Mouse (Mus musculus): ENCODE results near the gene Itih1.

Itih1 gene

DNA sequence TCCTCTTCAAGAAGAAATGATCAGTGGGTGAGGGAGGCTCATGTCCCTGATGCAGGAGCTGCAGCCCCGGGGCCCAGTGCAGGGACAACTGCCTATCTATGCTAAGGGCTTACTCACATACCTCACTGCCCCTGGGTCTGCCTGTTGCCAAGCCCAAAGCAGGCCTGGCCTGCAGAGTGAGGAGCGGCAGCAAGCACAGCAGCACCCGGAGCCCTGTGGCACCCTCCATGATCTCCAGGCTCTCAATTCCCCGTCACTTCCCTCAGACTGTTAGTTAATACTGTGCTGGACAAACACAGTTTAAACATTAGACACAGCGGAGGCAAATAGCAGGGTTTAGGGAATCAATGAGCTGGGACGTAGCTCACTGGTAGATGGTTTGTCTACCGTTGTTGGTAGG, at the start of gene Itih1:
Gene Itih1 (minus strand): TSS at position 252 of the 400 bp plus-strand sequence.
- DNase-seq, result no peak

DNA sequence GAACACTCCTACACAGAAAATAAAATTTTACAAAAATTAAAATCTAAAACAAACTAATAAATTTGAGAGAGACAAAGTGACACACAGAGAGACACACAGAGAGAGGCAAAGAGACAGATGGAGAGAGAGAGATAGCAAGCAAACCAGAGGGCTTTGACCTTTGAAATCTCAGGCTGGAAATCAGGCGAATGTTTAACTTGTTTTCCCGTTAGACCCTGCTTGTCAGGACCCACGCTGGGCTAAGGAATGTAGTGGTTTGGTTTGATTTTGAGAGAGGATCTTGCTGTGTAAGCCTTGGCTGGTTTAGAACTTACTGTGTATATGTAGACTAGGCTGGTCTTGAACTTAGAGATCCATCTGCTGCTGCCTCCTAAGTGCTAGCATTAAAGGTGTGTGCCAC, 33.1 kb upstream of the Itih1 start:
- DNase-seq, result no peak

DNA sequence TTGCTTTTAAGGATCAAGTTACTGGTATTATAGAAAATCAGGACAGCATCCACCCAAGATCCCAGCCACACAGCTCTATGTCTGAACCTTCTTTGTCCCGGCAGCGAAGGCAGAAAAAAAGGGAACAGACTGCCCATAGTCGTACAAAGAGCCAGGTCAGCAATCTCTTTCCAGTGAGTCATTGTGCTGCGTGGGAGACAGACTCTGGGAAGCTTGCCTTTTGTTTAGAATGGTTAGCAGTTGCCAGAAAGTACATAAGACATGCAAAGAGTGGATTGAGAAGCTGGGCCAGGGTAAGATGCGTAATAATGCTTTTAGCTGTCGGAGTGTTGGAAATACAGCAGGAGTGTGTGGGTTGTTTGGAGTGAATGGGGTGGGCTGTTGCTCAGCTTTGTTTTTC, 31.1 kb upstream of the Itih1 start:
- no peak for DNase-seq

DNA sequence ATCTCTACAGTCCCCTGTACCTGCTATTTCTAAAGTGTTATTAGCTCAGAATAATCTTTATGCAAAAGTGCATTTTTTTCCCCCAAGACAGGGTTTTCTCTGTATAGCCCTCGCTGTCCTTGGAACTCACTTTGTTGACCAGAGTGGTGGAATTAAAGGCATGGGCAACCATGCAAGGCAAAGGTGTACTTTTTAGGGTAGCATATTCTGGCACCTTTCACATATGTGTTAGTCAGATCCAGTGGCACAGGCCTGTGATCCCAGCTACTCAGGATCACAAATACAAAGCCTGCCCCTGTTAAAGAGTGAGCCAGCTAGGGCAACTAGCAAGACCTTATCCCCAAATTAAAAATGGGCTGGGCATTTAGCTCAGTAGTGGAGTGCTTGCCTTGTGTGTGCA, 17.3 kb upstream of the Itih1 start:
- DNase-seq, result no peak

GRCm38 (mm10) chr14:30959031-30959430, 15.9 kb upstream of the Itih1 start:
- no peak for DNase-seq

DNA sequence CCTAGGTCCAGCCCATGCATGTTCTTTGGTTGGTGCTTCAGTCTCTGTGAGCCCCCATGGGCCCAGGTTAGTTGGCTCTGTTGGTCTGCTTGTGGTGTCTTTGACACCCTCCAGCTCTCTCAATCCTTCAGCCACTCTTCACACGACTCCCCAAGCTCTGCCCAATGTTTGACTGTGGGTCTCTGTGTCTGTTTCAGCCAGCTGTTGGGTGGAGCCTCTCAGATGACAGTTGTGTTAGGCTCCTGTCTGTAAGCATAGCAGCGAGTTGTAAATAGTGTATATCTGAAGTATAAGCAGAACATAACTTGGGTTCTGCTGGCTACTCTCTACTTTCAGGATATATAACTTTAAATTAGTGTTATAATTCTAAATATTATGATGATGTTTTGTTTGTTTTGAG, 15.4 kb upstream of the Itih1 start:
- DNase-seq, result no peak

- peak; percentile 96 for DNase-seq
Measured at GRCm38 (mm10) chr14:30951154-30951825, 8.2 kb upstream of the Itih1 start, which contains the start of gene Nek4. Nek4 (plus strand) TSS chr14:30951377.

- DNase-seq, result no peak
Measured at GRCm38 (mm10) chr14:30949986-30950385, 6.9 kb upstream of the Itih1 start.

DNA sequence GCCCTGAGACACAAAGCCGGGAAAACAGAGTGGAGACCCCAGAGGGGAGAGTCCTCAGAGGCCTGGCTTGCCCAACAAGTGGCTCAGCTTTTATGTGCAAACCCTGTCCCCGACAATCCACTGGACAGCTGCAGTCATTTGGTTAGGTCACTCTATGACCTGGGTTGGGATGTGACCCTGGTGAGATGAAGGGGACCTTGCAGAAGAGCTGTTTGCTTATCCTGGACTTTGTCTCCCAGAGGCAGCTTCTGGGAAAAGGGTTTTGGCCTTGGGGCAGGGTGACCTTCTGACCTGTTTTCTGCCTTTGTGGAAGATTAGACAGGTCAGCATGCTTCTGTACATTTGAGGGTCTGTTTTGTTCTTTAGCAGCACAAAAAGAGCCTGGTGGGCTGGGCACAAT, 1.7 kb upstream of the Itih1 start:
- no peak for DNase-seq

- no peak for DNase-seq
Measured at GRCm38 (mm10) chr14:30943860-30944674, 978 bp upstream of the Itih1 start.

DNA sequence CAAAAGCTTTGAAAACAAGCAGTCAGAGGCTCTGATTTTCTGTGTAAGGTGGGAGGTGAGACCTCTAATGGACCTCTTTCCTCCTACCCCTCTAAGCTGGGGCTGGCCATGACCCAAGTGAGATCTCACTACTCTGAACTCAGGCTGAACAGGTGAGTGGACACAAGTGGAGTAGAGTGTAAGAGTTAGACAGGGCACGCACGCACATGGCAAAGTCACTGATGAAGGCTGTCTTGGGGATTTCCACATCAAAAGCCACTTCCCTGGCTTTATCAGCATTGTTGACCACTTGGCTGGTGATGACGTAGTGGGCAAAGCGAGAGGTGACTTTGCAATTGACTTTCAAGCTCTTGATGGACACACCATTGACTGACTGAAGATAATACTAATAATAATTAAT, 835 bp downstream of the Itih1 start:
- no peak for DNase-seq

DNA sequence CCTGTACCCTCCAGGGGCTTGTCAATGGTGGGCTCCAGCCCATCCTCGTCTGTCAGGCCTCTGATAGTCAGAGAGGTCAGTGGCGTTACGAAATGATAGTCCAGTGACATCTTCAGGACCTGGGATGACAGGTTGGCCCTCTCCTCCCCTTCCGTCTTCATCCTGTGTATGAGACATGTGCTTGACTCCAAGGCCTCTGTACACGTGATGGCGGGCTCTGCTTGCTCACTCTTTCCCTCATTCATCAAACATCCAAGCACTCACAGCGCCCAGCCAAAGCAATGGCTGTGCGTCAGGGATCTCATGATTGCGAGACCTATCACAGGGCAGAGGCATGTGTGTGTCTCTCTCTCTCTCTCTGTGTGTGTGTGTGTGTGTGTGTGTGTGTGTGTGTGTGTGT, 9.7 kb downstream of the Itih1 start:
- no peak for DNase-seq

- DNase-seq, result no peak
Measured at GRCm38 (mm10) chr14:30930386-30930785, 12.7 kb downstream of the Itih1 start.

GRCm38 (mm10) chr14:30925492-30925891, 17.6 kb downstream of the Itih1 start:
- no peak for DNase-seq

GRCm38 (mm10) chr14:30923375-30924105, 19.5 kb downstream of the Itih1 start, which contains the start of gene Itih3:
Itih3 (minus strand) TSS chr14:30923760.
- DNase-seq, result peak; percentile 5

GRCm38 (mm10) chr14:30922053-30922670, 20.9 kb downstream of the Itih1 start:
- DNase-seq, result no peak

- DNase-seq, result no peak
Measured at GRCm38 (mm10) chr14:30916516-30916915, 26.6 kb downstream of the Itih1 start.

DNA sequence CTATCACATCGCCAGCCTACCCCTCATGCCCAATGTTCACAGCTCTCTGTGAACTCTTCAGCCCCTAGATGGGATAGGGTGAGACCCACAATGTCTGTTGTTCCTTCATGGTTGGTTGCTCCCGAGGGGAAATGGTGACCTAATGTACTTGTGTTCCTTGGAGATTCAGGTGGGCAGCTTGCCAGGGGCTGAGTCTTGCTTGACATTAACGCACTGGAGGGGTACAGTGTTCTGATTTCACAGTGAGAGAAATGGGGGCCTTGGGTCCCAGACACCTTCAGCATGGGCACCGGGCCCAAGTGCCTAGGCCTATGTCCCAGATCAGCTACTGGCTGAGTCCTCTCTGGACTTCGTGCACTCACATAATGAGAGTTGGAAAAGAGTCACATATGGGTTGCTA, 29.7 kb downstream of the Itih1 start:
- no peak for DNase-seq

DNA sequence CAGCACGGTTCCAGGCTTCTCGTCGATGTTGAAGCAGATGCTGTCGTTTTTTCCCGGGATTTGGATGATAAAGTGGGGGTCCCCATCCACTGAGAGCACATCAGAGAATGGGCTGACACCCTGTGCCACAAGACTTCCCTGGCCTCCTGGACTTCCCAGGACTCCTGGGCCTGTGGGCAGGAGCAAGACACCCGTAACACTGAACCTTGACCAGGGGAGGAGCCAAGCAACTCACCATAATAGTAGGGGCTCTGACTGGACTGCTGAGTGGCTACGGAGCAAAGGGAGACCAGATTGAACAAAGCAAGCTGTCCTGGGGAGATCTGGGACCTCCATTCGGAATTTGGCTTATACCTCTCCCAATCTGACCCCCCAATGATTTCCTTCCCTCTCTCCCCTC, 30.4 kb downstream of the Itih1 start:
- no peak for DNase-seq

GRCm38 (mm10) chr14:30911141-30911540, 31.9 kb downstream of the Itih1 start:
- DNase-seq, result no peak

DNA sequence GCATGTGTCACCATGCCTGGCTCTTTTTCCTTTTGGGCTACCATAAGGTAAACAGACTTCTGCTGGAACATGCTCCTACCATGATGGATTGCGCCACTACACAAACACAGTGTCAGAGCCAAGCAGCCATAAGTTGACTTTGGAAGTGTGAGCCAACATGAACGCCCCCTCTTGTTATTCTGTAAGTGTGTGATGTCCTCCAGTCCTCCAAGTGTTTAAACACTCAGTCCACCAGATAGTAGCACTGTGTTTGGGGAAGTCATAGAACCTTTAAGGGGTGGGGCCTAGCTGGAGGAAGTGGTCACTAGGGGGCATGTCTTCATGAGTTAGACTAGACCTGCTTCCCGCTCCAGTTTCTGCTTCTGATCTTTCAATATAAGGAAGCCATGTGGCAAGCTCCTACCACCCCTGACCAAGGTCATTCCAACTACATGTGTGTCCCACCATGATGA, 35.2 kb downstream of the Itih1 start:
- no peak for DNase-seq

DNA sequence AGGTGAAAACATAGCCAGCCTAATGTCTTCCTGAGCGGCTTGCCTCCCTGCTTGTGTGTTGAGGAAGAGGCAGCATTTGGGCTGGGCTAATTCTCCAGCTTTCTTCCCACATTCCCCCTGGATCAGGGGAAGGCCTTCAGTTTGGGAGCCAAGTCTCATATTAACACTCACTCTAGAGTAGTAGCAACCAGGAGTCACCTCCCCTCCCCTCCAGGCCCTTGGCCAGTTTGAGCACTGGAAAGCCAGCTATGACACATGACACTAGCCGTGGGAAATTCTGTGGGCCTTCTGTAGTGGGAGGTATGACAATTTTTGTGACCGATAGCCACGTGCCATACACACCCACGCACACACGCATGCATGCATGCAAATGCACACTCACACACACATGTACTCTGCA, 37.1 kb downstream of the Itih1 start:
- DNase-seq, result no peak

- no peak for DNase-seq
Measured at GRCm38 (mm10) chr14:30904307-30904706, 38.8 kb downstream of the Itih1 start.
